Mouse (Mus musculus) heart, embryonic 11.5 days (tissue): Measurements from ENCODE around the gene Bmf. TPM values are rescaled to one million over a fixed set of nuclear protein-coding genes. Genes with fewer than 3 reads are reported as not detected.

Experiments
- ATAC-seq: fragments of 200-750 bp; cut with Nextera tagmentation; replicated peaks from 2 replicates; pipeline ENCODE4 v1.8.0; 2017; ENCODE audit warnings: moderate library complexity; ENCODE audit not compliant: insufficient number of reproducible peaks, low FRiP score, low TSS enrichment
- H3K27ac ChIP-seq: fragments of 300-500 bp; sonication (generic); 2 replicates; pipeline ENCODE4 v1.5.1; 2014; ENCODE audit warnings: mild to moderate bottlenecking, low read depth, low read length
- H3K27me3 ChIP-seq: fragments of 300-500 bp; sonication (generic); 2 replicates; pipeline ENCODE4 v1.6.1; 2014; ENCODE audit warnings: mild to moderate bottlenecking, low read length, mixed read lengths; ENCODE audit not compliant: control insufficient read depth, insufficient read depth
- H3K36me3 ChIP-seq: fragments of 300-500 bp; sonication (generic); 2 replicates; pipeline ENCODE4 v1.6.1; 2014; ENCODE audit warnings: mild to moderate bottlenecking, low read length, moderate library complexity, mixed read lengths; ENCODE audit not compliant: control insufficient read depth, insufficient read depth
- H3K4me1 ChIP-seq: fragments of 300-500 bp; sonication (generic); 2 replicates; pipeline ENCODE4 v1.6.1; 2014; ENCODE audit warnings: low read length; ENCODE audit not compliant: control insufficient read depth, insufficient read depth
- H3K4me2 ChIP-seq: fragments of 300-500 bp; sonication (generic); 2 replicates; pipeline ENCODE4 v1.6.1; 2014; ENCODE audit warnings: mild to moderate bottlenecking, moderate library complexity
- H3K4me3 ChIP-seq: fragments of 300-500 bp; sonication (generic); 2 replicates; pipeline ENCODE4 v1.5.1; 2014; ENCODE audit warnings: low read depth, low read length
- H3K9ac ChIP-seq: fragments of 300-500 bp; sonication (generic); 2 replicates; pipeline ENCODE4 v1.6.1; 2014; ENCODE audit warnings: mild to moderate bottlenecking, low read depth, low read length, moderate library complexity
- H3K9me3 ChIP-seq: fragments of 300-500 bp; sonication (generic); replicated peaks from 2 replicates; pipeline ENCODE4 v1.6.1; 2016; ENCODE audit warnings: low read length; ENCODE audit not compliant: control insufficient read depth
- WGBS: fragments of 180-500 bp; shearing (Covaris S2); extraction: QIAGEN DNeasy Blood & Tissue Kit; methylation state at CpG from one replicate; pipeline ENCODE4 v1.1.7; 2014; ENCODE audit not compliant: insufficient replicate concordance; 5-methylcytosine and 5-hydroxymethylcytosine counted together
- polyA plus RNA-seq: library from polyadenylated mRNA; unstranded; fragments of >200 nt; fragmentation: Nextera tagmentation; extraction: Ambion mirVana; gene quantifications from 2 replicates; pipeline ENCODE4 v1.2.1, GENCODE M21; 2014

Gene Bmf
- polyA plus RNA-seq, 1 experiment from 2014 or later: 3.7 TPM

GRCm38 (mm10) chr2:118547541-118548016 lies 1.9 kb downstream of the Bmf start:
- Histone ChIP-seq H3K4me1 (peaks cover 56% of the 10 kb centered on the region), H3K27me3 (no peaks in the 10 kb centered on the region), H3K9me3 (no peaks in the 10 kb centered on the region), H3K27ac (no peak overlapping the region), H3K36me3 (no peaks in the 10 kb centered on the region), H3K9ac (0 out of 2 replicates have a peak overlapping the region, but pooled peaks have one; percentile 39), H3K4me2 (peak overlapping the region; percentile 86), H3K4me3 (no peak overlapping the region; the same call in 1 of the 2 replicates)
- WGBS: 15% methylated on average over 9 of the region's 9 CpGs
- ATAC-seq: no peak

GRCm38 (mm10) chr2:118546798-118547165 lies 2.7 kb downstream of the Bmf start:
- Histone ChIP-seq H3K36me3 (no peaks in the 10 kb centered on the region), H3K9ac (peak overlapping the region; percentile 56; the same call in 1 of the 2 replicates), H3K4me1 (peaks cover 62% of the 10 kb centered on the region), H3K4me2 (peak overlapping the region; percentile 5), H3K27me3 (no peaks in the 10 kb centered on the region), H3K27ac (no peak overlapping the region), H3K4me3 (no peak overlapping the region), H3K9me3 (no peaks in the 10 kb centered on the region)
- 46% methylated on average over 3 of the region's 3 CpGs for WGBS
- ATAC-seq: no peak

- Histone ChIP-seq H3K27ac (peak overlapping the region; percentile 90), H3K27me3 (no peaks in the 10 kb centered on the region), H3K9me3 (no peaks in the 10 kb centered on the region), H3K9ac (peak overlapping the region; percentile 56), H3K36me3 (no peaks in the 10 kb centered on the region), H3K4me2 (peak overlapping the region; percentile 16), H3K4me3 (no peak overlapping the region), H3K4me1 (peaks cover 66% of the 10 kb centered on the region)
- WGBS: 40% methylated on average over 5 of the region's 5 CpGs
- ATAC-seq: no peak
Observed at GRCm38 (mm10) chr2:118546104-118546797, 3.2 kb downstream of the Bmf start.

- Histone ChIP-seq H3K27me3 (no peaks in the 10 kb centered on the region), H3K4me3 (no peak overlapping the region), H3K4me1 (peaks cover 72% of the 10 kb centered on the region), H3K36me3 (no peaks in the 10 kb centered on the region), H3K27ac (peak overlapping the region; percentile 90), H3K9ac (peak overlapping the region; percentile 10), H3K9me3 (no peaks in the 10 kb centered on the region), H3K4me2 (peak overlapping the region; percentile 65; the same call in 1 of the 2 replicates)
- 20% methylated on average over 23 of the region's 23 CpGs for WGBS
- ATAC-seq: 0 out of 2 replicates have a peak, but pooled peaks have one; percentile 17
Observed at GRCm38 (mm10) chr2:118545242-118546103, 4.0 kb downstream of the Bmf start.

GRCm38 (mm10) chr2:118543893-118544799 lies 5.3 kb downstream of the Bmf start:
- Histone ChIP-seq H3K9me3 (no peaks in the 10 kb centered on the region), H3K4me3 (peak overlapping the region; percentile 27), H3K27ac (peak overlapping the region; percentile 90), H3K4me1 (peaks cover 85% of the 10 kb centered on the region), H3K4me2 (peak overlapping the region; percentile 65), H3K27me3 (no peaks in the 10 kb centered on the region), H3K36me3 (no peaks in the 10 kb centered on the region), H3K9ac (peak overlapping the region; percentile 66)
- WGBS: 5% methylated on average over 23 of the region's 23 CpGs
- ATAC-seq: peak; percentile 43; the same call in 1 of the 2 replicates

- peak overlapping the region; percentile 90 for H3K27ac ChIP-seq
- 68% methylated on average over 1 of the region's 1 CpGs for WGBS
- no peak overlapping the region for H3K4me2 ChIP-seq
- H3K27me3 ChIP-seq: no peaks in the 10 kb centered on the region
- no peak overlapping the region for H3K9ac ChIP-seq
- H3K9me3 ChIP-seq: no peaks in the 10 kb centered on the region
- ATAC-seq: no peak
- no peaks in the 10 kb centered on the region for H3K36me3 ChIP-seq
- peaks cover 84% of the 10 kb centered on the region for H3K4me1 ChIP-seq
- H3K4me3 ChIP-seq: no peak overlapping the region
Observed at GRCm38 (mm10) chr2:118542971-118543573, 6.4 kb downstream of the Bmf start.

- no peaks in the 10 kb centered on the region for H3K27me3 ChIP-seq
- no peaks in the 10 kb centered on the region for H3K36me3 ChIP-seq
- peak overlapping the region; percentile 99 for H3K27ac ChIP-seq
- WGBS: 71% methylated on average over 3 of the region's 3 CpGs
- no peak for ATAC-seq
- no peak overlapping the region for H3K9ac ChIP-seq
- no peak overlapping the region for H3K4me2 ChIP-seq
- H3K4me1 ChIP-seq: peaks cover 81% of the 10 kb centered on the region
- no peak overlapping the region for H3K4me3 ChIP-seq
- no peaks in the 10 kb centered on the region for H3K9me3 ChIP-seq
Observed at GRCm38 (mm10) chr2:118541716-118542115, 7.8 kb downstream of the Bmf start.
